Mouse (Mus musculus) hindbrain, embryonic 13.5 days (tissue): ENCODE data around the gene Npy5r. TPM values are rescaled to one million over a fixed set of nuclear protein-coding genes. Genes with fewer than 3 reads are reported as not detected.

Source experiments
- ATAC-seq: fragments of 200-750 bp; cut with Nextera tagmentation; 2 replicates; pipeline ENCODE4 v1.8.0; 2017; ENCODE audit warnings: moderate TSS enrichment; ENCODE audit not compliant: low FRiP score
- H3K27ac ChIP-seq: fragments of 300-500 bp; sonication (generic); 2 replicates; pipeline ENCODE4 v1.5.1; 2015; ENCODE audit warnings: inconsistent platforms, mild to moderate bottlenecking, moderate library complexity
- H3K27me3 ChIP-seq: fragments of 300-500 bp; sonication (generic); 2 replicates; pipeline ENCODE4 v1.6.1; 2015; ENCODE audit warnings: mild to moderate bottlenecking, inconsistent platforms
- H3K36me3 ChIP-seq: fragments of 300-500 bp; sonication (generic); 2 replicates; pipeline ENCODE4 v1.6.1; 2015; ENCODE audit warnings: mild to moderate bottlenecking, inconsistent platforms
- H3K4me1 ChIP-seq: fragments of 300-500 bp; sonication (generic); replicated peaks from 2 replicates; pipeline ENCODE4 v1.6.1; 2015; ENCODE audit warnings: inconsistent platforms
- H3K4me2 ChIP-seq: fragments of 300-500 bp; sonication (generic); 2 replicates; pipeline ENCODE4 v1.6.1; 2015; ENCODE audit warnings: inconsistent platforms, mild to moderate bottlenecking, moderate library complexity
- H3K4me3 ChIP-seq: fragments of 300-500 bp; sonication (generic); 2 replicates; pipeline ENCODE4 v1.5.1; 2015; ENCODE audit warnings: mild to moderate bottlenecking, inconsistent platforms
- H3K9ac ChIP-seq: fragments of 300-500 bp; sonication (generic); 2 replicates; pipeline ENCODE4 v1.6.1; 2015; ENCODE audit warnings: mild to moderate bottlenecking, inconsistent platforms
- H3K9me3 ChIP-seq: fragments of 300-500 bp; sonication (generic); 2 replicates; pipeline ENCODE4 v1.6.1; 2016; ENCODE audit warnings: inconsistent platforms
- WGBS: fragments of 180-500 bp; shearing (Covaris S2); methylation state at CpG from one replicate; pipeline ENCODE4 v1.1.7; 2015; 5-methylcytosine and 5-hydroxymethylcytosine counted together
- polyA plus RNA-seq: library from polyadenylated mRNA; unstranded; fragments of >200 nt; fragmentation: Nextera tagmentation; extraction: Ambion mirVana; gene quantifications from 2 replicates; pipeline ENCODE4 v1.2.1, GENCODE M21; 2015

Npy5r gene
- 1.1 and 1.6 TPM in 2 replicates for polyA plus RNA-seq

DNA sequence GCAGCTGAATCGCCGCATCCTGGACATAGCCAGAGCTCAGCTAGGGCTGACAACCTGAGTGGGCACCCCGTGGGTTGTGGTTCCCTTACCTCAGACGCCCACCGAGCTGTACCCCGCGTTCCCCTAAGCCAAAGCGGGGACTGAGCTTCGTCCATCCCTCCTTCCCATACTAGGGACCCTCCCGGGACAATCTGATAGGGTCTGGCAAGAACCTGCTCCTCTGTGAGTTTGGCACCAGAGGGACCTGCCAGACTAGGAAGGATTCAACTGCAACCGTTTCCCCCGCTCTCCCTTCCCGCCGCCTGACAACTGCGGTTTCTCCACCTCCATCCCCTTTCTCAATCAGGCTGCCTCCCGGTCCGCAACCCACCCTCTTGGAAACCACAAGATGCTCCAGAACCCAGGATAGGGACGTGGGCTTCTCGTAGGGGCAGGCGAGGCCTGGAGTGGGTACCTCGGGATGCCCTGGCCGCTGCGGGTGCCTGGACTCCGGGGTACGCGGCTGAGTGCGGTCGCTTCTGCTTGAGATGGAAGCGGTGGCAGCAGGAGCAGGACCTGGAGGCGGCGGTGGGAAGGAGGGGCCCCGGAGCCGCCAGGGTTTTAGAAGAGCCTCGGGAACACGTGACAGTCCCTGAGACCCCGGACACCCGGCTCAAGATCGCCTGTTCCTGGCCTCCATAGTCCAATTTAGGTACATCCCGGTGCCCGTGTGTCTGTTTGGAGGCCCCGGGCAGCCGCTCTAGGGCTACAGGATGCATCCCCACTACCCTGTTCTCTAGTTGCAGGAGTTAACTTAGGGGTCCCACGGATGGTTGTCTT, at the start of gene Npy5r:
Gene Npy5r (minus strand): TSS at position 618 of the 819 bp plus-strand sequence.
- H3K4me3 ChIP-seq: peak within 1 kb of the TSS; percentile 56
- 2% methylated on average over 43 of the region's 43 CpGs for WGBS
- peak; percentile 86 for ATAC-seq
- H3K36me3 ChIP-seq: no peaks in the 10 kb centered on the region
- no peak within 1 kb of the TSS for H3K27ac ChIP-seq
- H3K4me1 ChIP-seq: peaks cover 16% of the 10 kb centered on the region
- peaks cover 23% of the 10 kb centered on the region; the same call in 1 of the 2 replicates for H3K27me3 ChIP-seq
- H3K4me2 ChIP-seq: peak within 1 kb of the TSS; percentile 90
- peak within 1 kb of the TSS; percentile 82 for H3K9ac ChIP-seq
- no peaks in the 10 kb centered on the region for H3K9me3 ChIP-seq

DNA sequence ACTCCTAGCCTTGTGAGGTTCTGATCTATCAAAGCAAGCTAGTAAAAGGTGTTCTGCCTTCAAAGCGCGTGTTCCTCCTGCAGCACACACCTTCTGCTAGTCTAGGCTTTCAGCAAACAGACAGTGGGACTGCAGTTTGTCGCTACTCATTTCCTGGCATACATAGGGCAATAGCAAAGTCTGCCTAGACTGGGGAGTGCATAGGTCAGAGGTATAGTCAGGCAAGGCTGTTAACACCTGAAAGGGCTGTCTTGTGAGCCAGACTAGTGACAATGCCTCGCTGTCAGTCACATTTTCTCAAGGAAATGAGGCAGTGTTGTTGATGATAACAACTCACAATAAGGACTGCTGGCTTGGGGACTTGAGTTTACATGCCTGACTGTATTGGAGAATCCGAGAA, 44.0 kb upstream of the Npy5r start:
- ATAC-seq: no peak
- Histone ChIP-seq H3K27ac (no peak overlapping the region), H3K9me3 (no peaks in the 10 kb centered on the region), H3K4me3 (no peak overlapping the region), H3K4me1 (no peaks in the 10 kb centered on the region), H3K27me3 (no peaks in the 10 kb centered on the region), H3K36me3 (no peaks in the 10 kb centered on the region), H3K9ac (no peak overlapping the region), H3K4me2 (no peak overlapping the region)
- WGBS: 46% methylated on average over 5 of the region's 5 CpGs

GRCm38 (mm10) chr8:66729446-66729845, 41.5 kb upstream of the Npy5r start:
- 23% methylated on average over 7 of the region's 7 CpGs for WGBS
- no peak for ATAC-seq
- Histone ChIP-seq H3K27ac (no peak overlapping the region), H3K9me3 (no peaks in the 10 kb centered on the region), H3K4me2 (no peak overlapping the region), H3K27me3 (no peaks in the 10 kb centered on the region), H3K36me3 (no peaks in the 10 kb centered on the region), H3K4me3 (no peak overlapping the region), H3K4me1 (no peaks in the 10 kb centered on the region), H3K9ac (no peak overlapping the region)

DNA sequence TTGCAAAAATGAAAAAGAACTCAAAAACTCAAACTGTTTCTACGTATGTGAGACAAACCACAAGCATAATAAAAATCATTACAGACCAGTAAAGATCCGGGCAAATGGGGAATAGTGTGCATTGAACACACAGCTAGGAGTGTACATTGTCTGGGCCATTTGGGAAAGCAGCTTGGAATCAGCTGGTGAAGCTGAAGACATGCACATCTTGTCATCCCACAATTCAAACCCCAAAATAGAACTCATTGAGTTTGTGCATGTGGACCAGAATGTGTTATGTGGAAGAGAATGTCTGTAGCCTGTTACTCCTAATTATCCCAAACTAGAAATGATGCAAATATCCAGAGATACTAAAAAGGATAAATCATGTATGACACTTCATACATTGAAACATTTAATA, 34.9 kb upstream of the Npy5r start:
- no peak overlapping the region for H3K4me2 ChIP-seq
- H3K9me3 ChIP-seq: no peaks in the 10 kb centered on the region
- no peak overlapping the region for H3K4me3 ChIP-seq
- H3K27ac ChIP-seq: no peak overlapping the region
- H3K9ac ChIP-seq: no peak overlapping the region
- H3K36me3 ChIP-seq: no peaks in the 10 kb centered on the region
- WGBS: 93% methylated on average over 2 of the region's 2 CpGs
- no peaks in the 10 kb centered on the region for H3K27me3 ChIP-seq
- no peak for ATAC-seq
- no peaks in the 10 kb centered on the region for H3K4me1 ChIP-seq

DNA sequence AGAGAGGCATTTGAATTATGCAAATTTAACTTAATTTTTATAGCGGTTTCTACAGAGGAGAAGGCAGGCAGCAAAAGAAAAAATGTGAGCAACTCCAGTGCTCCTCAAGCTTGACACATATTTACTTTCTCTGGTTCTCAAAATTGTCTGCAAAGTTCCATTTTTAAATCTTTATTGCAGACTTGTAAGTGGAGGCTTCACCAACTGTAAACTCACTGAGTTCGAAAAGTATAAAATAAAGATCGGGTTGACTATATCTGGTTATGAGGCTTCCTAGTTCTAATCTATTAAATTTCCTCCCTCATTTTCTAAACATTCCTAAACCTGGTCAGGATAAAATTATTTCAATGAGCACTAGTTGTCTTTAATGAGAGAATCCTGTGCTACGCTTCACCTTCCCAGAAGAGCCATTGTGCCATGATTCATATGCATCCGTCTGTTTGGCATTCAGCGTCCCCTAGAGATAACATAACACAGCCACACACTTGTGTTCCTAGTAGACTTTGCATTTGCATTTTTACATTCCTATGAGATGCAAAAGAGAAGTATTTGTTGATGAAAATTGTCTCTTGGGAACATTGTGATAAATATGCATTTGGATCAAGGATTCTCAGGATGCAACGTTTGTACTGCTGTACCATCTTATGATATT, 26.5 kb upstream of the Npy5r start:
- 81% methylated on average over 7 of the region's 7 CpGs for WGBS
- H3K4me3 ChIP-seq: no peak overlapping the region
- H3K36me3 ChIP-seq: no peaks in the 10 kb centered on the region
- no peak overlapping the region for H3K9ac ChIP-seq
- no peaks in the 10 kb centered on the region for H3K27me3 ChIP-seq
- no peaks in the 10 kb centered on the region for H3K4me1 ChIP-seq
- ATAC-seq: no peak
- no peak overlapping the region for H3K4me2 ChIP-seq
- H3K27ac ChIP-seq: no peak overlapping the region
- H3K9me3 ChIP-seq: no peaks in the 10 kb centered on the region

DNA sequence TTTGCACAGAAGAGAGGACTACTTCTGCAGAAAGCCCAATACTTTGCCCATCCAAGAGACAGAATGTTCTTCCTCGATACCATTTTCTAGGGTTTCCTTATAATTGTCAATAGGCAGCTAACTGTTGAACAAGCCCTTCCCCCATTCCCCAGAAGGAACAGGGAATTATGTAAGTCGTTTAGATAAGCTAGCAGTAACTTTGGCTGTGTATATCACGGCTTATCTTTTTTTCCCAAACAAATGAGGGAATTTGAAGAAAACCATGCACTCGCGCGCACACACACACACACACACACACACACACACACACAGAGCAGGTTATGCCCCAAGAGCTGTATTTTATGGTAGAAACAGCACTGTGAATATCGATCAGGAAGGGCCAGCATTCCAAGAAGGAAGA, 10.9 kb upstream of the Npy5r start:
- Histone ChIP-seq H3K27me3 (peaks cover 40% of the 10 kb centered on the region), H3K9ac (no peak overlapping the region), H3K4me1 (peaks cover 13% of the 10 kb centered on the region), H3K36me3 (no peaks in the 10 kb centered on the region), H3K4me2 (peak overlapping the region; percentile 80), H3K4me3 (peak overlapping the region; percentile 52; the same call in 1 of the 2 replicates), H3K9me3 (no peaks in the 10 kb centered on the region), H3K27ac (no peak overlapping the region)
- WGBS: 82% methylated on average over 7 of the region's 7 CpGs
- no peak for ATAC-seq

GRCm38 (mm10) chr8:66698011-66698410, 10.1 kb upstream of the Npy5r start:
- WGBS: 7% methylated on average over 7 of the region's 7 CpGs
- Histone ChIP-seq H3K27ac (no peak overlapping the region), H3K9ac (peak overlapping the region; percentile 70; the same call in 1 of the 2 replicates), H3K4me2 (peak overlapping the region; percentile 80), H3K4me3 (peak overlapping the region; percentile 52), H3K4me1 (peaks cover 13% of the 10 kb centered on the region), H3K27me3 (peaks cover 40% of the 10 kb centered on the region), H3K9me3 (no peaks in the 10 kb centered on the region), H3K36me3 (no peaks in the 10 kb centered on the region)
- ATAC-seq: peak; percentile 48

DNA sequence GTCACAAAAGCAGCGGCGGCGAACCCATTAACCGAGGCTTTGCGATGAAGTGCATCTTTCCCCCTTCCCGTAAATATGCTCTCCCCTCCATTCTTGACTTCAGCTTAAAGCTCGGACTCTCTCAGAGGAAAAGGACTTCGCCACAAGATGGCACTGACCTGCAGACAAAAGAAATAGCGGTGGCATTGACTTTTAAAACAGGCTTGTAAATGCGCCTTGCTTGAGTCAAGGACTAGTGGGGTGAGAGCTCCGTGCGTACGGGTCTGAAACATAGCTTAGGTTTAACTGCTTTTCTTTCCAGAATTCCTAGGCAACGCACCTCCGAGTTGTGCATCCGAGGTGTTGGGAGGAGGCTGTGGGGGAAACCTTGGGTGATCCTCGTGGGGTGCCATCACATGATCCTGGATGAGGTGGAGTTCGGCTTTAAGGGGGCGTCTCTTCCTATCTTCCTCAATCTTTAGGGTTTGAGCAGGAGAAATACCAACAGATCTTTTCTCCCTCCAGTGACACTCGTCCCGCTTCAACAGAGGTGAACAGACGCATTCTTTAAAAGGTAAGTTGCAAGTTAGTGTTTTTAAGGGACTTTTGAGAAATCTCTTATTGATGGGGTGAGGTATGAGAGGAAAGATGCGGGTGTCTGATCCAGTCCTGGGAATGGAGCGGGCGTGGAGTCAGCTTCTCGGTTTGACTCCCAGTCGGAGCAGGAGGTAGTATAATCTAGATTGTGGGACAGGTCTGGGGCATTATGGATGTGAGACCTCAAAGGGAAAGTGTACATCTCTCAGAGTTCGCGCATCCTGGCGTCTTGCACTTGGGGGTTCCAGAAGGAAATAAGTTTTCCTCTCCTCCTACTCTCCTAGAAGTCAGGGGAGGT, 9.3 kb upstream of the Npy5r start, which contains the start of gene Npy1r:
Gene Npy1r (plus strand): TSS at position 223 of the 874 bp plus-strand sequence.
- Histone ChIP-seq H3K9me3 (no peaks in the 10 kb centered on the region), H3K4me2 (peak within 1 kb of the TSS; percentile 80), H3K9ac (peak within 1 kb of the TSS; percentile 70), H3K36me3 (no peaks in the 10 kb centered on the region), H3K4me3 (peak within 1 kb of the TSS; percentile 52), H3K27ac (peak within 1 kb of the TSS; percentile 18; the same call in 1 of the 2 replicates), H3K27me3 (peaks cover 40% of the 10 kb centered on the region), H3K4me1 (peaks cover 13% of the 10 kb centered on the region)
- ATAC-seq: peak; percentile 85
- under 1% methylated on average over 30 of the region's 30 CpGs for WGBS

GRCm38 (mm10) chr8:66690402-66690801, 2.5 kb upstream of the Npy5r start:
- Histone ChIP-seq H3K27ac (no peak overlapping the region), H3K27me3 (peaks cover 25% of the 10 kb centered on the region; the same call in 1 of the 2 replicates), H3K9me3 (no peaks in the 10 kb centered on the region), H3K36me3 (no peaks in the 10 kb centered on the region), H3K4me3 (no peak overlapping the region), H3K9ac (no peak overlapping the region), H3K4me2 (no peak overlapping the region), H3K4me1 (peaks cover 16% of the 10 kb centered on the region)
- WGBS: 63% methylated on average over 5 of the region's 5 CpGs
- ATAC-seq: no peak

GRCm38 (mm10) chr8:66688799-66689198, 871 bp upstream of the Npy5r start:
- ATAC-seq: no peak
- H3K4me1 ChIP-seq: peaks cover 16% of the 10 kb centered on the region
- 56% methylated on average over 4 of the region's 4 CpGs for WGBS
- H3K4me2 ChIP-seq: no peak overlapping the region
- no peak overlapping the region for H3K9ac ChIP-seq
- no peaks in the 10 kb centered on the region for H3K9me3 ChIP-seq
- peaks cover 23% of the 10 kb centered on the region; the same call in 1 of the 2 replicates for H3K27me3 ChIP-seq
- no peaks in the 10 kb centered on the region for H3K36me3 ChIP-seq
- H3K4me3 ChIP-seq: no peak overlapping the region
- H3K27ac ChIP-seq: no peak overlapping the region

DNA sequence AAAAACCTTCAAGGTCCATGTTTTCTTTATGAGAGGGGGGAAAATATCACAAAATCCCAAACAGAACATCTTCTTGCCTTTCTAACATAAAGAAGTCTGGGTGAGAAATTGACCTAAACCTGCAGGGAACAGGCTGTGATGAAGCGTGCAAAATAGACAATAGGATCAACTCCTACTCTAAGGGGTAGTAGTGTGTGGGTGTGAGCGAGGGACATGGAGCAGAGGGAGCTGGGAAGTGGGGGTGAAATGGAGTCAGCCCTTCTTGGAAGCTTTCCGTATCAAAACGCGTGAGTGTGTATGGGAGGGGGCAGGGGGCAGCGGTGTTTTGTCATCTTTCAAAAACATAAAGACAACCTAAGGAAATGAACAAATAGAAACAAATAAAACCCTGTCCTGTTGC, 467 bp upstream of the Npy5r start:
- 34% methylated on average over 6 of the region's 6 CpGs for WGBS
- peaks cover 16% of the 10 kb centered on the region for H3K4me1 ChIP-seq
- no peaks in the 10 kb centered on the region for H3K36me3 ChIP-seq
- H3K9ac ChIP-seq: no peak overlapping the region
- peak overlapping the region; percentile 56 for H3K4me3 ChIP-seq
- no peaks in the 10 kb centered on the region for H3K9me3 ChIP-seq
- peaks cover 23% of the 10 kb centered on the region; the same call in 1 of the 2 replicates for H3K27me3 ChIP-seq
- H3K4me2 ChIP-seq: peak overlapping the region; percentile 90
- H3K27ac ChIP-seq: no peak overlapping the region
- ATAC-seq: peak; percentile 59; the same call in 1 of the 2 replicates

- ATAC-seq: no peak
- Histone ChIP-seq H3K4me3 (no peak overlapping the region), H3K9ac (no peak overlapping the region), H3K4me1 (no peaks in the 10 kb centered on the region), H3K4me2 (no peak overlapping the region), H3K27me3 (0 out of 2 replicates have a peak, but pooled peaks cover 4% of the 10 kb centered on the region), H3K9me3 (no peaks in the 10 kb centered on the region), H3K27ac (no peak overlapping the region), H3K36me3 (no peaks in the 10 kb centered on the region)
- 88% methylated on average over 2 of the region's 2 CpGs for WGBS
Observed at GRCm38 (mm10) chr8:66681261-66681660, 6.7 kb downstream of the Npy5r start.
